Mouse (Mus musculus): Measurements from ENCODE around the gene Gm20388.

Gene Gm20388

DNA sequence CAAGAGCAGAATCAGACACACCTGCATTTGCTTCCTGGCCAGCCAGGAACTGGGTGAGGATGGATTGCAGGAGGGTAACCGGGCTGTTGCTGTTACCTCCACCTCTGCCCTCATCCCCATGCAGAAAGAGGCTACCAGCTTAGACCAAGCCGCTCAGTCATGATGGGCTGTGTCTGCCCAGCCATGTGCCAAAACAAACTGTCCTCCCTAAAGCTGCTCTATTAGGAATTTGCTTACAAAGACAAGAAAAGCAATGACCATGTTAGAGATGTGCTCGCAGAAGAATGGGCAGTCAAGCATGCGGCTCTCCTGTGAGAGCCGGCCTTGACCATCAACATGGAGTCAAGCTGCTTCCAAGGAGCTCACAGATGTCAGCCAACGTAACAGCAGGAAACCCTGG lies 1454.0 kb downstream of the Gm20388 start:
- DNase-seq (ENCODE audit: low spot score), result no peak

DNA sequence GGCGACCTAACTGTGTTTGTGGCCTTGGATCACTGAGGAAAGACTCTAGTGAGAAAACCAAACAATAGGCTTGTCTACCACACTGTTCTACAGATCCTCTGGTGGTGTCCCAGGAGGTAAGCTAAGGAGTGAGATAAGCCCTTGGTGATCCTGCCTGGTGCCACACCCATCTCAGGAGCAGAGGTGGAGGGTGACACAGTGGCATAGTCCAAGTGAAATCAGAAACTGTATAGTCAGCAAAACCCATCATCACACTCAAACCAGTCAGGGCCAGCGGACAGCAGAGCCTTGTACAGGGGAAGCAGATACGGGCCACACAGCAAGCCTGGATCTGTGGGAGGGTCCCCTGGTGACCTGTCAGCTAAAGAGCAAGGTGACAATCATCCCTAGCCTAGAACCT lies 1454.5 kb downstream of the Gm20388 start:
- no peak for DNase-seq (ENCODE audit: low spot score)

GRCm38 (mm10) chr8:121366655-121367054 lies 1456.0 kb downstream of the Gm20388 start:
- DNase-seq (ENCODE audit: low spot score), result no peak

- DNase-seq (ENCODE audit: low spot score), result no peak
Observed at GRCm38 (mm10) chr8:121368799-121369198, 1458.2 kb downstream of the Gm20388 start.

DNA sequence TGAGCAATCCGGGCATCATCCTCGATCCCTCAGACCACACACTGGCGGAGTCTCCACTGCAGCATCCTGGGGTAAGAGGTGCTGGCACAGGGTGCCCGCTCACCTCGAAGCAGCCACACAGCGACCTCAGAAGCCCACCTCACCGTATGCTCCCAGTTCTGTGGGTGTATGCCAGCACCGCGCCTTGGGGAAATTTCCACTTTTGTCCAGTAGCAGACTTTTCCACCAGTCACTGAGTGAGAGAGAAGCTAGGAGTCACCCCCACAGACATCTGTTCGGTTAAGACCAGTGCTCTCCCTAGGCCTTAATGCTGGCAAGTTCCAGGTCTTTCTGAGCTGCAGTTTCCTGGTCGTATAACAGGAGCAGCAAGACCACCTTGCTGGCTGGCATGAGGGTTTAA lies 1458.7 kb downstream of the Gm20388 start:
- DNase-seq (ENCODE audit: low spot score), result no peak

DNA sequence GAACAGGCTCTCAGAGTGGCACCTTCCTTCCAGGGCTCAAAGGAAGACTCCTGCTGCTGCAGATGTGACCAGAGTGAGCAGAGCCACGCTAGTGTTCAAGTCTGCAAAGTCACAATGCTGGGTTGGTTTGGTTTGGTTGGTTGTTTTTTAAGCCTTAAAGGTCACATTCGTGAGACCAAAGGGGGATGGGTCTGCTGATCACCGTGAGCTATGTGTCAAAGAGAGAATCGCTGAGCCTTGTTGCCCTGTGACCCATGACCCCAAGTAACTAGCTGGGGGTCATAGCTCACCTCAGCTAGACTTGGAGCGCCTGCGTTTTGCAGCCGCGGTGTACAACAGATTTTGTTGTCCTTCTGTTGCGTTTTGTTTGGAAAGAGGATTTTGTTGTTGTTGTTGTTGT lies 1460.6 kb downstream of the Gm20388 start:
- no peak for DNase-seq (ENCODE audit: low spot score)

- DNase-seq (ENCODE audit: low spot score), result no peak
Observed at GRCm38 (mm10) chr8:121371911-121372638, 1461.4 kb downstream of the Gm20388 start.

- DNase-seq (ENCODE audit: low spot score), result no peak
Observed at GRCm38 (mm10) chr8:121372639-121372986, 1462.0 kb downstream of the Gm20388 start.

GRCm38 (mm10) chr8:121374284-121374683 lies 1463.6 kb downstream of the Gm20388 start:
- no peak for DNase-seq (ENCODE audit: low spot score)

GRCm38 (mm10) chr8:121374777-121375176 lies 1464.1 kb downstream of the Gm20388 start:
- no peak for DNase-seq (ENCODE audit: low spot score)

GRCm38 (mm10) chr8:121376116-121376950 lies 1465.7 kb downstream of the Gm20388 start:
- peak; percentile 86 for DNase-seq (ENCODE audit: low spot score)

- no peak for DNase-seq (ENCODE audit: low spot score)
Observed at GRCm38 (mm10) chr8:121377680-121378079, 1467.0 kb downstream of the Gm20388 start.

DNA sequence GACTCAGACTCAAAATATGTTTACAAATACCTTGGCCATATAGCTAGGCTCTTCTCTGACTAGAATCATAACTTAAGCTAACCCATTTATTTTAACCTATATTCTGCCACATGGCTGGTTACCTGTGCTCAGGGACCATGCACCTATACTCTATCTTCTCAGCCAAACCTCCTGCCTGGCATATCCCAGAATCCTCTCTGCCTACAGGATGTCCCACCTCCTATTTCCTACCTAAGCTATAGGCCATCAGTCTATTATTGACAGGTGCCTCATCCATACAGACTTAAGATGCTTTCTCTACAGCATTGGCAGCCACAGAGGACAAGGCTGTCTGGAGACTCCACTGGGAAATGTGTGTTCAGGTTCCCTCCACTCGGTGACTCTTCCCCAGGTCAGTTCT lies 1468.7 kb downstream of the Gm20388 start:
- no peak for DNase-seq (ENCODE audit: low spot score)

DNA sequence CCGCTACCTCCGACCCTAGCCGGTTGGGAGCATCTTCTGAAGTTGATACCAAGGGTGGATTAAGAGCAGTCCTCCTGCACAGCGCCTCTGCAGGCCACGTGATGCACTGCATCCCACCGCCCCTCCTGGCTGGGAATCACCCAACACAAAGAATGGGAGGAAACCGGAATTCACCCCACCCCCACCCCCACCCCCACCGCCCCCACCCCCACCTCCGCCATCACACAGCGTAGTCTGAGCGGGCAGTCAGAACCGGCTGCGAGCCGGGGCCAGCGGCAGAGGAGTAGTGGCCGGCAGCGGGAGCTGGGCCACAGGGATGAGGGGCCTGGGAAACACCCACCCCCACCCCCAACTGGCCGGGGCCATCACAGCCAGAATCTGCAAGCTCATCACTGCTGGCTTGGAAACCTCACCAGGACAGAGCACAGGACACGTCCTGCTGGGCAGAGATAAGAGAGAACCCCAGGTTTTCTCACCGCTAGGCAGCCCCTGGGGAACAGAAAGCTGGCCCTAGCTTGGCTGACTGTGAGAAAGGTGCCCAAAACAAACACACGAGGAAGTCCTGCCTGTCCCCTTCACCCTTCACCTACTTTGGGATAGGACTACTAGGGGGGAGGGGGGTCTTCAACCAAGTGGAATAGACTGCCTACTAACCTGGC lies 1472.1 kb downstream of the Gm20388 start:
- DNase-seq (ENCODE audit: low spot score), result no peak

DNA sequence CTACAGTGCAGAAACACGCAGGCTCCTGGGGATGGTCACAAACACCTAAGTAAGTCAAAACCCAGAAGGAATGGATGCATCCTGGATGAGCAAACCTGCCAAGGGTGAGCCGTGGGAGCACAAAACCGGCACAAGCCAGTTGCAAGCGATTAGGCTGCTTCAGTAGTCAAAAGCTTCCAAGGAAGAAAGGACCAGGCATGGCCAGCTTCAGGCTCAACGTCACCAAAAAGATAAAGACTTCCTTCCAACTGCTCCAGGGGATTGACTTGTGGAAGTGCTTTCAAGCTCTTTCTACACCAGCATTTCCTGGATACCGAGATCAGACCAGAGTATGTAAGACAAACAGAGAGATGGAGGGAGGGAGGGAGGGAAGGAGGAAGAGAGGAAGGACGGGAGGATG lies 1474.9 kb downstream of the Gm20388 start:
- no peak for DNase-seq (ENCODE audit: low spot score)

DNA sequence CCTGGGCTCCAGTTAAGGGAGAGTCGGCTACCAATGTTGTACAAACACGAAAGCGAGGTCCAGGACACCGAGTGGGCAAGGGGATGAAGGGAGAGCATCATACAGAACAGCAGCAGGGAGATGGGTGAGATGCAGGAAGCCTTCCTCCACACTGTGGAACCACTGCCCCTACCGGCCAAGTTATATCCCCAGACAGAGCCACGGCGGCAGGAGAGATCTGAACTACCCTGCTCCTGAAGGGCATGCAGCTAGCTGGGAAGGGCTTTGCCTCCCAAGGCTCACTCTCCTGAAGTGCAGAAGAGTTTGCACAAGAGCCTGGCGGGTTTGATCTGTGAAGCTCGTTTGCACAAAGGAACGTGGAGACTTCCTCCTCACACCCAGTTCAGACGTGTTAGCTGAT lies 1480.0 kb downstream of the Gm20388 start:
- no peak for DNase-seq (ENCODE audit: low spot score)

DNA sequence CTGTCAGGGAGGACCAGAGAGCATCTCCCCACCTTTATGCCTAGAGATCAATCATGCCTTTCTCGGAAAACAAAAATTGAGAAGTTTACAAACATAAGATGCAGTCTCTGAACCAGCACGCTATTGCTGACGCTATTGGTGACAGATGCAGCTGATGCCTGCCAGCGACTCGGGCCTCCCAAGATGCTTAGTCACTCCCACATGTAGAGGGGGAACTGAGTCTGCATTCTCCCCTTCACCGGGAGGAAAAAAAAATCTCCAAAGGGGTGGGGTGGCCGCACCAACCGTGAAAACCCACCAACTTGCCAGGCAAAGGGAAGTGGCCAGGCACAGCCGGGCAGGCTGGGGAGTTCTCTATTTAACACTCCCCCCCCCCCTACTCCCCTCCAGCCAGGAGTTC lies 1480.6 kb downstream of the Gm20388 start:
- DNase-seq (ENCODE audit: low spot score), result no peak

DNA sequence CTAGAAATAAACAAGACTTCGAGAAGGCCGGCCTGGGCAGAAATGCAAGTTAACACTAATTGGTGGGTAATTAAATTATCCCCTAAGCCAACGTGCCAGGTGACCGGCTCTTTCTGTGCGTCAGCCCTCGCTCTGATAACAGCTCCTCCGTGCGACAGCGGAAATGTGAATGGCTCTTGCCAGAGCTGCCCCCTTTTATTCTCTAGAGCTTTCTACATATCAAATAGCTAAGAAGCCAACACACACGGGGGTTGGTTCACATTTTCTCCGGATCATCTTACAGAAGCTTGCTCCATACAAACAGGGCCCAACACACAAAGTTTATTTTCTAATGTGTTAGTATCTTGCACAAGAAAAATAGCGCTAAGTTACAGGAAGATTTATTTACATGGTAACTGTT lies 1481.1 kb downstream of the Gm20388 start:
- no peak for DNase-seq (ENCODE audit: low spot score)

DNA sequence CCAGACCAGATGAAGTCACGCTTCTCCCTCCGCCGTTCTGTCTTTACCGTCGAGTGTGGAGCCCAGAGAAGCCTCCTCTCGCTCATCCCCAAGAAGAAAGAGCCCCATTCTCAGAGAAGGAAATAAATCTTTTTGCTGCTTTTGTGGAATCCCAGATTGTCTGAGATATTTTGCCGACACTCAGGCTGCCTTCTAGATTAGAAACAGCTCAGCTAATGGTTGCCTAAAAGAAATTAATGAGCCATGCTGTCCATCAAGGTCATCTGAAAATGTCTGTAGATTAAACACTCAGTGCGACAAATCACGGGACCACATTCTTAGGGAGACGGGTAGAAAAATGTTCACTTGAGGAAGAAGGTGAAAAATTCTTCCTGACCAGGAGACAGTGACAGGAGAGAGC lies 1481.8 kb downstream of the Gm20388 start:
- no peak for DNase-seq (ENCODE audit: low spot score)

GRCm38 (mm10) chr8:121393111-121393510 lies 1482.5 kb downstream of the Gm20388 start:
- peak; percentile 58 for DNase-seq (ENCODE audit: low spot score)

DNA sequence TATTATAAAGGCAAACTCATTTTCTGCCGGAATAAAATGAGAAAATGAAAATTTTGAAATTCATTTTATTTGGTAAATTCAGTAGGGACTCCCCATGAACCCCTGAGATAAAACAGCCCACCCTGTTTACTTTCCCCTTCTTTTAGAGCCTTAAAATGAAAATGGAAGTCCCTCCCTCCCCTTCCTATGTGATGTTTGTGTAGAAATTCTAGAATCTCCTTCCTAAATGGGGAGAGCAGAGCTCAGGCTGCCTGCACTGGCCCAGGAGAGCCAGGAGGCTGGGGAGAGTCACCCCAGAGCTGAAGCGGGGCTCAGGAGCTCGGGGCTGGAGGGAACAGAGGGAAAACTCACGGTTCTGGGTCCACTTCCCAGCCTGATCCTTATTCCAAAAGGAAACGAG lies 1484.0 kb downstream of the Gm20388 start:
- no peak for DNase-seq (ENCODE audit: low spot score)

- DNase-seq (ENCODE audit: low spot score), result no peak
Observed at GRCm38 (mm10) chr8:121395316-121395715, 1484.7 kb downstream of the Gm20388 start.

DNA sequence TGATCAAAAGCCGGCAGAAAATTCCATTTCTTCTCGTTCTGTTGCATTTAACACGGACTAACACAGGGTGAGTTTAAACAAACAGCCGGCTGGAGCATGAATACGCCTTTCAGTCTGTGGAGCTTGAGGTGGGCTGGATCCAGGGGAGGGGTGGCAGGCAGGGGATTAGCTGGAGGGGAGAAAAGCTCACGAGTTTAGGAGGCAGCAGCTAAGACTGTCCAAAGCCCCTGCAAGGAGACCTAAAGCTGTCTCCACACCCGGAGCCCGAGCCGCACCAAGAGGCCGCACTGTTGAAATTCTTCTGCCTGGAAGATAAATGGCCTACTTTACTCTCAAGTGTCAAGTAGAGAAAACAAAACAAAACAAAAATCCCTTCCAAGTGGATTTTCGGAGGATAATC lies 1485.5 kb downstream of the Gm20388 start:
- no peak for DNase-seq (ENCODE audit: low spot score)

Data from adipocyte (in vitro differentiated cells).